Mouse (Mus musculus): ENCODE measurements around the gene Birc7. TPM values are rescaled to one million over a fixed set of nuclear protein-coding genes. Genes with fewer than 3 reads are reported as not detected.

Gene Birc7
- polyA plus RNA-seq, 1 experiment = 0.85 TPM

- no peaks in the 10 kb centered on the region for H3K4me1 ChIP-seq (ENCODE audit: control insufficient read depth, insufficient read depth, low read length)
- TF ChIP-seq CTCF (IDR thresholded peaks at IDR 0.05; ENCODE audit: low read depth, low read length) = no peak
- TF ChIP-seq POLR2A (IDR thresholded peaks at IDR 0.05; ENCODE audit: insufficient read depth, low read length) = no peak
- TF ChIP-seq EP300 (IDR thresholded peaks at IDR 0.05; ENCODE audit: insufficient read depth, low read depth, low read length) = no peak
- peak overlapping the region; percentile 97 for H3K9ac ChIP-seq (ENCODE audit: low read depth, poor library complexity, severe bottlenecking)
- H3K9me3 ChIP-seq (replicated peaks; ENCODE audit: control insufficient read depth, insufficient read depth, low read length, poor library complexity, severe bottlenecking) = no peaks in the 10 kb centered on the region
- peaks cover 31% of the 10 kb centered on the region for H3K36me3 ChIP-seq (ENCODE audit: control insufficient read depth, insufficient read depth, low read length, poor library complexity, severe bottlenecking)
- no peaks in the 10 kb centered on the region for H3K27me3 ChIP-seq (ENCODE audit: control insufficient read depth, insufficient read depth, low read length, poor library complexity, severe bottlenecking)
- H3K4me3 ChIP-seq (ENCODE audit: low read depth, low read length) = peak overlapping the region; percentile 87
- H3K27ac ChIP-seq (ENCODE audit: insufficient read depth, low read length) = 0 out of 2 replicates have a peak overlapping the region, but pooled peaks have one; percentile 15
Measured at GRCm38 (mm10) chr2:180919913-180920809, 8.7 kb upstream of the Birc7 start.

- TF ChIP-seq EP300 (IDR thresholded peaks at IDR 0.05; ENCODE audit: insufficient read depth, low read depth, low read length) (no peak), POLR2A (IDR thresholded peaks at IDR 0.05; ENCODE audit: insufficient read depth, low read length) (peak; percentile 49)
- Histone ChIP-seq H3K4me1 (ENCODE audit: control insufficient read depth, insufficient read depth, low read length) (no peaks in the 10 kb centered on the region), H3K27me3 (ENCODE audit: control insufficient read depth, insufficient read depth, low read length, poor library complexity, severe bottlenecking) (no peaks in the 10 kb centered on the region), H3K9ac (ENCODE audit: low read depth, poor library complexity, severe bottlenecking) (peak within 1 kb of the TSS; percentile 97), H3K9me3 (replicated peaks; ENCODE audit: control insufficient read depth, insufficient read depth, low read length, poor library complexity, severe bottlenecking) (no peaks in the 10 kb centered on the region), H3K27ac (ENCODE audit: insufficient read depth, low read length) (peak within 1 kb of the TSS; percentile 39; the same call in 1 of the 2 replicates), H3K36me3 (ENCODE audit: control insufficient read depth, insufficient read depth, low read length, poor library complexity, severe bottlenecking) (peaks cover 27% of the 10 kb centered on the region), H3K4me3 (ENCODE audit: low read depth, low read length) (peak within 1 kb of the TSS; percentile 87)
Measured at GRCm38 (mm10) chr2:180920810-180921400, 7.9 kb upstream of the Birc7 start, which contains the start of gene Ythdf1. Ythdf1 (minus strand) TSS chr2:180920949.

- Histone ChIP-seq H3K9ac (ENCODE audit: low read depth, poor library complexity, severe bottlenecking) (no peak overlapping the region), H3K27me3 (ENCODE audit: control insufficient read depth, insufficient read depth, low read length, poor library complexity, severe bottlenecking) (no peaks in the 10 kb centered on the region), H3K9me3 (replicated peaks; ENCODE audit: control insufficient read depth, insufficient read depth, low read length, poor library complexity, severe bottlenecking) (no peaks in the 10 kb centered on the region), H3K4me1 (ENCODE audit: control insufficient read depth, insufficient read depth, low read length) (no peaks in the 10 kb centered on the region), H3K27ac (ENCODE audit: insufficient read depth, low read length) (no peak overlapping the region), H3K4me3 (ENCODE audit: low read depth, low read length) (no peak overlapping the region), H3K36me3 (ENCODE audit: control insufficient read depth, insufficient read depth, low read length, poor library complexity, severe bottlenecking) (peaks cover 12% of the 10 kb centered on the region)
- TF ChIP-seq CTCF (IDR thresholded peaks at IDR 0.05; ENCODE audit: low read depth, low read length) (no peak), EP300 (IDR thresholded peaks at IDR 0.05; ENCODE audit: insufficient read depth, low read depth, low read length) (no peak), POLR2A (IDR thresholded peaks at IDR 0.05; ENCODE audit: insufficient read depth, low read length) (no peak)
Measured at GRCm38 (mm10) chr2:180922739-180923138, 6.1 kb upstream of the Birc7 start.

GRCm38 (mm10) chr2:180925176-180925575 lies 3.6 kb upstream of the Birc7 start:
- H3K9ac ChIP-seq (ENCODE audit: low read depth, poor library complexity, severe bottlenecking) = no peak overlapping the region
- H3K4me1 ChIP-seq (ENCODE audit: control insufficient read depth, insufficient read depth, low read length) = peaks cover 2% of the 10 kb centered on the region
- H3K4me3 ChIP-seq (ENCODE audit: low read depth, low read length) = no peak overlapping the region
- TF ChIP-seq CTCF (IDR thresholded peaks at IDR 0.05; ENCODE audit: low read depth, low read length) (peak; percentile 94), POLR2A (IDR thresholded peaks at IDR 0.05; ENCODE audit: insufficient read depth, low read length) (no peak)
- no peaks in the 10 kb centered on the region for H3K27me3 ChIP-seq (ENCODE audit: control insufficient read depth, insufficient read depth, low read length, poor library complexity, severe bottlenecking)
- H3K27ac ChIP-seq (ENCODE audit: insufficient read depth, low read length) = no peak overlapping the region
- no peaks in the 10 kb centered on the region for H3K36me3 ChIP-seq (ENCODE audit: control insufficient read depth, insufficient read depth, low read length, poor library complexity, severe bottlenecking)
- H3K9me3 ChIP-seq (replicated peaks; ENCODE audit: control insufficient read depth, insufficient read depth, low read length, poor library complexity, severe bottlenecking) = no peaks in the 10 kb centered on the region

GRCm38 (mm10) chr2:180932418-180932817 lies 3.6 kb downstream of the Birc7 start:
- TF ChIP-seq POLR2A (IDR thresholded peaks at IDR 0.05; ENCODE audit: insufficient read depth, low read length) = no peak
- no peak for TF ChIP-seq EP300 (IDR thresholded peaks at IDR 0.05; ENCODE audit: insufficient read depth, low read depth, low read length)
- no peak for TF ChIP-seq CTCF (IDR thresholded peaks at IDR 0.05; ENCODE audit: low read depth, low read length)
- Histone ChIP-seq H3K9me3 (replicated peaks; ENCODE audit: control insufficient read depth, insufficient read depth, low read length, poor library complexity, severe bottlenecking) (no peaks in the 10 kb centered on the region), H3K9ac (ENCODE audit: low read depth, poor library complexity, severe bottlenecking) (no peak overlapping the region), H3K27ac (ENCODE audit: insufficient read depth, low read length) (no peak overlapping the region), H3K36me3 (ENCODE audit: control insufficient read depth, insufficient read depth, low read length, poor library complexity, severe bottlenecking) (no peaks in the 10 kb centered on the region), H3K4me1 (ENCODE audit: control insufficient read depth, insufficient read depth, low read length) (peaks cover 5% of the 10 kb centered on the region), H3K4me3 (ENCODE audit: low read depth, low read length) (no peak overlapping the region), H3K27me3 (ENCODE audit: control insufficient read depth, insufficient read depth, low read length, poor library complexity, severe bottlenecking) (no peaks in the 10 kb centered on the region)

- H3K4me3 ChIP-seq (ENCODE audit: low read depth, low read length) = no peak overlapping the region
- H3K27ac ChIP-seq (ENCODE audit: insufficient read depth, low read length) = no peak overlapping the region
- H3K9ac ChIP-seq (ENCODE audit: low read depth, poor library complexity, severe bottlenecking) = no peak overlapping the region
- no peaks in the 10 kb centered on the region for H3K36me3 ChIP-seq (ENCODE audit: control insufficient read depth, insufficient read depth, low read length, poor library complexity, severe bottlenecking)
- no peaks in the 10 kb centered on the region for H3K27me3 ChIP-seq (ENCODE audit: control insufficient read depth, insufficient read depth, low read length, poor library complexity, severe bottlenecking)
- TF ChIP-seq CTCF (IDR thresholded peaks at IDR 0.05; ENCODE audit: low read depth, low read length) (no peak), EP300 (IDR thresholded peaks at IDR 0.05; ENCODE audit: insufficient read depth, low read depth, low read length) (no peak), POLR2A (IDR thresholded peaks at IDR 0.05; ENCODE audit: insufficient read depth, low read length) (no peak)
- H3K4me1 ChIP-seq (ENCODE audit: control insufficient read depth, insufficient read depth, low read length) = no peaks in the 10 kb centered on the region
- H3K9me3 ChIP-seq (replicated peaks; ENCODE audit: control insufficient read depth, insufficient read depth, low read length, poor library complexity, severe bottlenecking) = no peaks in the 10 kb centered on the region
Measured at GRCm38 (mm10) chr2:180940187-180940586, 11.4 kb downstream of the Birc7 start.

Data from ES-Bruce4 (cell line).